Mouse (Mus musculus) lung, postnatal 10 days (tissue): ENCODE results near the gene Dnajc25.

Experiments
- DNase-seq: peaks from one replicate; pipeline ENCODE4 v3.0.0; 2021

Dnajc25 gene

DNA sequence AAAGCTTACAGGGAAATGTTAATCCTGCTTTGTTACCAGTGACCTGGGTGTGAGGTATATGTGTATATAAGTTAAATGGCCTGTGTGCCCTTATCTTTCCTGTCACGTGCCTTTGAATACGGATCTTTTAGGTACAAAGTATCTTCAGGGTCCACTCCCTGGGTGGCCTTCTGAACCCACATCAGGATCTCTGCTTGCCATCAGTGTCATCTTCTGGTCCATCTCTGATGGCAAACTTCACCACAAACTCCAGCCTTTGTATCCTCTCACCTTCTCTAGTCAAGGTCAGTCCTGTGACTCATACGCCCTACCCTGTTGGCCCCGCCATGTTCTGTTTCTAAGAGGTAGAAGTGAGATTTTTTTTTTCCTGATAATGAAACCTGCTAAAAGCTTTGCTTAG lies at the start of gene Dnajc25:
Gene Dnajc25, plus strand, starts transcription at position 301 of the 400 bp plus-strand sequence.
- no peak for DNase-seq

DNA sequence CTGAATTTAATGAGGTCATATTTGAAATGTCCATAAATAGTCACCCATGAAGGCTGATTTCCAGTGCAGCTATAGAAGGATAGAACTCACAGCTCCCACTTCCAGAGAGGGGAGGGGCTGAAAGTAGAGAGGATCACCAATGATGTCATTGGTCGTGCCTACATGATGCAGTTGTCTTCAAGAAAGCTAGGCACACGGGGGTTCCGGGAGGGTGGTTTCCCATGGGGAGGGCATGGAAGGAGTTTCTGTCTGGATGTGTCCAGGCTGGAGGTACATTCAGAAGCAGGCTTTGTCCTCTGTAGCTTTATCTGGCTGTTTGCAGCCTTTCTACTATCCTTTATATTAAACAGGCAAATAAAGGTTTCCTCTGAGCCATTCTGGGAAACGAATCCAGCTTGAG lies 46.5 kb upstream of the Dnajc25 start:
- no peak for DNase-seq

DNA sequence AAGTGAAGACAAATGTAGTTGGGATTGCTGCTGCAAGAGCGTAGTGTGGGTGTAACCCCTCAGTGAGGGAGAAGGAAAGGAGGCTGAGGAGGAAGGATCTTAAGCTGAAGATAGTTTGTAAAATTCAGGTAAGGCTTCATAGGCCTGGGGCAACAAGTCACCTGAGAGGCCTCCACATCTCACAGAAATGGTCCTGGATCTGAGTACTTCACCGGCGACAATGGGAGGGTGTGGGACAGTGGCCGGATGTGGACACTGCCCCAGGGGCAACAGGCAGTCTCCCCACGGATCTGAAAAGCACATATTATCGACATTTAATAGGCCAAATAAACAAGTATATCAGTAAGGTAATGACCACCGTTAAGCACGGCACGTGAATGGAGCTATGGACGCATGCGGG lies 42.2 kb upstream of the Dnajc25 start:
- no peak for DNase-seq

DNA sequence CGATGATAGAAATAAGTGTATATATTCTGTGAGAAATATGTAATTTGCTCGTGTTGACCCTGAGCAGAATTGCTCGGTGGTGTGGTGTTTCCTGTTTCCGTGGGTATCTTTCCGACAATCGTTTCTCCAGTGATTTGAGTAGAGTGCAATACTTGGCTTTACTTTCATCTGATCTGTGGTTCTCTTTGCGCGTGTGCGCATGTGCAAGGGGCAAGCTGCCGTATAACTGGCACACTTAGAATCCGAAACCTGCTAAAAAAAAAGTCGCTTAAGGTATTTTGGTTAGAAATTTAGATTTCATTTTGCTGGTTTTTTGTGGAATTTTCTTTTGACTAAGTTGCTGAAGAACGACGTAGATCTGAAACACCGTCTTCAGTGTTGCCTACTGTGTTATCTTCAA lies 33.1 kb upstream of the Dnajc25 start:
- no peak for DNase-seq

DNA sequence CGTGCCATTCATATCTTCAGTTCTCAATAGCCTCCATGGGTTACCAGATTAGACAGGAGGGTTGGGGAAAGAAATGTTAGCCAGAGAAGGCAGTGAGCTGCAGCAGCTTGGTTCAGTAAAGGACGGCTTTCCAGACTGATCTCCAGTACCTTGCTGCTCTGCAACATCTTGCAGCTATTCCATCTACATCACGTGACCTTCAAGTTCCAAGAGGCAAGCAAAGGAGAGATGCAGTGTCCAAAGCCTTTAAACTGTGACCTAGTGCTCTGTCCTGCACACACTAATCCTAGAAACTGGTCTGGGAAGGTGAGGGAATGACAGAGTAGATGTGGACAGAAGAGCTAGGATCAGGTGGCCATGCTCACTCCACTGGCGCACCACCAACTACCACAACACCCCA lies 31.6 kb upstream of the Dnajc25 start:
- no peak for DNase-seq

DNA sequence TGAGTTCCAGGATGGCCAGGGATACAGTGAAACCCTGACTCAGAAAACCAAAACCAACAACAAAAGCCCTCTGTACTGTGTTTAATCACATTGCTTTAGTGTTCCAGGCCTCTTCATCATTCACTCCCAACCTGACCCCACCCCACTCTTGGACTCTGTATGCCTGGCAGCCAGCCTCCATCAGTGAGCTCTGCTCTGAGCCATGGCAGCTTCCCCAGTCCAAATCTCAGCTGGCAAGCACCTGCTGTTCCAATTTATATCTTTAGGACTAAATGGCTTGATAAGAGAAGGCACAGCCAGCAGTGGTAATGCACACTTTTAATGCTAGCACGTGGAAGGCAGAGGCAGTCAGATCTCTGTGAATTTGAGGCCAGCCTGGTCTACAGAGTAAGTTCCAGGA lies 29.7 kb upstream of the Dnajc25 start:
- no peak for DNase-seq

DNA sequence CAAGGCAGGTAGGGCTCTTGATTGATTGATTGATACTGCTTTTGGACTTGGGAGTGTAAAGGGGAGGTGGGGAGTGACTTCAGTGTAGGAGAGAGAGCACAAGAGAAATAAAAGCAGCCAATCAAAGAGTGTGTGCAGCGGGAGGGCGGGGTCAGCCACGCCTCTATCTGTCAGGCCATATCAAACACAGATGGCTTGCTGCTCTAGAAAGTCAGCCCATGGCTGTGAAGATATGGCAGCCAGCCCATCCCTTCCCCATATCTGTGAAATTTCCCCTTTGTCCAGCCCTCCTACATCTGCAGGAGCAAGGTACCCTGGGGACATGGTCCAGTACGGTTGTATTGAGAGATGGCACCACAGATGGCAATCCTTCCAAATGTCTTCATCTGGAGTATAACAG lies 24.2 kb upstream of the Dnajc25 start:
- no peak for DNase-seq

DNA sequence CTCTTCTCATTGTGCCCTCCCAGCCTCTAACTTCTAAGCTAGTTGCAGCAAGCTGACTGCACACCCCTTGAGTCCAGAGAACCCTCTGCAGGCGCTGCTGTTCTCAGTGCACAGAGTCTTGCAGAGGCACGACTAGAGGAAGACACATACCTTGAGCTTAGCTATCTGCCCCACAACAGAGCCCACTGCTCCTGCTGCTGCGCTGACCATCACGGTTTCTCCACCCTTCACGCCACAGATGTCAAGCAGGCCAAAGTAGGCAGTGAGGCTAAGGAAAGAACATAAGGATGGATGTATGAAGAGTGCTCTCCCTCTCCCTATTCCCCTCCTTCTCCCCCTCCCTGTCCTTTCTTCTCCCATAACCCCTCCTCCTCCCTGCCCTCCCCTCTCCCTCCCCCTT lies 19.2 kb upstream of the Dnajc25 start:
- DNase-seq = no peak

DNA sequence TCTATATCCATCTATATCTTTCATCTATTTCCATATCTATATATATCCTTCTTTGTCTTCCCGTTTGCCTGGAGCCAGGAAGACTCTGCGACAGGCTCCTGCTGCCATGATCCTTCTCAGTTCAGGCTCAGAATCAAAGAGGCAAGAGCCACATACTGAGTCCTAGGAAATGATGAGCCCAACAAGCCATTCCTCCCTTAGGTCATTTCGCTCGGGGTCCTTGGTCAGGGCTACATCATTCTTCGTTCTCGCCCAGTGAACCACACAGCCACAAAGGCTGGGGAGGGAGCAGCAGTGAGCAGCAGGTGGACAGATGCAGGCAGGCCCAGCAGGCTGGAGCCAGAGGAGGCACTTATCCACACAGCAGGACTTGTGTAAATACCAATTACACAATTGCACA lies 13.4 kb upstream of the Dnajc25 start:
- no peak for DNase-seq

DNA sequence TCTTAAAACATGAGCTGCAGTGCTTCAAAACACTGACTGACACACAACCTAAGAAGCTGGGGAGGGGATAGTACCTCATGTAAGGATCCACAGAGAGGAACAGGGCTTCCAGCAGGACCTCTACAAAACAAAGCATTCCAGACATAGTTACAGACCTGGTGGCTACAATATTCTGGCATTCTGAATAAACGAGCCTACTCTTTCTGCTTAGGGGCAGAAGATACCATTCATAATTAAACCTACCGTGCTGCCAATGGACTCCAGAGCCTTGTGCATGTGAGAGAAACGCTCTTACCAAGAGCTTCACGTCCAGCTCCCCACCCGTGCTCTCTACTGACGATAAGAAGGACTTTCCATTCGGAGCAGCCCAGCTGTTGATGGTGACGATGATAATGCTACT lies 12.1 kb upstream of the Dnajc25 start:
- no peak for DNase-seq

DNA sequence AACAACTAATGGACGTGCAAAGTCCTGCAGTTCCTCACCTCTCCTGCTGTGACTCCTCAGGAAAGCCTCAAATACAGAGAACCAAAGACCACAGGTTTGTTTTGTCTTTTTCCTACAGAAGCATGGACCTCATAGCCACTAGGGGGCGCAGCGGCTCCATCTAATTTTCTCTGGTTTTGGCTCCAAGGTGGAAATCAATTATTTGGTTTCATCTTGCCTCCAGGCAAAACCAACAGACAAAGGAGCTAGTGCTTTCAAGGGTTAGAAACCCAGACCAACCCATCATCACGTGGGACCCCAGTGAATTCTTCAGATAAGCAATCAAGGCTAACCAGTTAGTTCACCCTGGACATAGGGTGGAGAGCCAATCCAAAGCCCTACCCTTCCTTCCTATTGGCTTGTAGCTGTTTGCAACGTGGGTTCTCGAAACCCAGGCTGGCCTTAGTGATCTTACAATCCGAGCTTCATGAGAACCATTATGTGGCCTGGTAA lies 9.7 kb upstream of the Dnajc25 start:
- DNase-seq = peak; percentile 84

DNA sequence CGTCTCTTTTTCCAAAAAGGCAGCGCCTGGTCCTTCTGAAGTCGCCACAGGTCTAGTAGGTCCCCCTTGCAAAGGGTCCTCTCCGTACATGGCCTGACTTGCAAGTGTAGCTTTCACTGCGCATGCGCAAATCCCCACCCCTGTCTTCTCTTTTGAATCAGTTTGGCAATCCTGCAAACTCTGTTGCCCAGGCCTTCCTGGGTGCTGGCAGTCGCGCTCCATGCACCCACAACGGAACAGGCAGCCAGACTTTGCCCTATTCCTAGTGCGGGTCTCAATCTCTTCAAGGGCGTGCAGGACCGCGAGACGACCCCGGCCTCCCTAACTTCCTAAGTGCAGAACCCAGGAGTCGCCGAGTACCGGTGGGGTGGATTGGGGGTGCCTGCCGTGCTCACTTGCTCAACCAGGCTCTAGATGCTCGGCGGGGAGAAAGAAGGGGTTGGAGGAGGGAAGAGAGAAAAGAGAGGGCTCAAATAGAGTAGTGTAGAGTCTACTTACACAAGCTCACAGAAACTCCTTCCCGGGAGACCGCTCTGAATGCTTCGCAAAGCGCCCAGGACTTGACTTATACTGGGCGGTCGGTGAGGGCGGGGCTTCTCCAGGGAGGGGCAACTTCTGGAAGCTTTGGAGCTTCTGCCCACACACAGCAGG lies 8.2 kb upstream of the Dnajc25 start, which contains the start of gene Ptgr1:
Gene Ptgr1, minus strand, starts transcription at position 580 of the 651 bp plus-strand sequence.
- peak; percentile 88 for DNase-seq

DNA sequence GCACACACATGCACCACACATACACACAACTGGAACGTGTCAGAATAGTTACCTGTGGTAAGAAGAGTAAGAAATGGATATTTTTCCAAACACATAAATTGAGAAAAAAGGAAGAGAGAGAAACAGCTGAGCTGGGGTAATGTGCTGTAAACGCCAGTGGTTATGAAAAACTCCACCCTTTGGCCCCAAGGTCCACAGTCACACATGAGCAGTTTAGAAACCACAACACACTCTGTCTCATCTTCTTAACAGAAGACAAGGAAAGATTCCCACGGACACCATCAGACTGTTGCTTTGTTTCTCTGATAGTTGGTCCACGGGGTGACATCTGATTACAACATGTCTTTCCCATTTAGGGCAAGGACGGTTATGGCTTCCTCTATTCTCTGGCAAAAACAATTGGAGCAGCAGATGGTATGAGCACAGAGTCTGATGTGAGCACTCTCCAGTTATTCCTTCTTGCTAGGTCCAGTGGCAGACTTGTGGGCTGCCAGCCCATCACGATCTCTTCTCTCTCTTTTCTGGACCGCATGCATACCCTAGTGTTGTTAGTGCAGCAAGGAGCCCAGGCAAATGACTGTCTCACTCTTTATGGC lies 5.5 kb upstream of the Dnajc25 start:
- DNase-seq = no peak

DNA sequence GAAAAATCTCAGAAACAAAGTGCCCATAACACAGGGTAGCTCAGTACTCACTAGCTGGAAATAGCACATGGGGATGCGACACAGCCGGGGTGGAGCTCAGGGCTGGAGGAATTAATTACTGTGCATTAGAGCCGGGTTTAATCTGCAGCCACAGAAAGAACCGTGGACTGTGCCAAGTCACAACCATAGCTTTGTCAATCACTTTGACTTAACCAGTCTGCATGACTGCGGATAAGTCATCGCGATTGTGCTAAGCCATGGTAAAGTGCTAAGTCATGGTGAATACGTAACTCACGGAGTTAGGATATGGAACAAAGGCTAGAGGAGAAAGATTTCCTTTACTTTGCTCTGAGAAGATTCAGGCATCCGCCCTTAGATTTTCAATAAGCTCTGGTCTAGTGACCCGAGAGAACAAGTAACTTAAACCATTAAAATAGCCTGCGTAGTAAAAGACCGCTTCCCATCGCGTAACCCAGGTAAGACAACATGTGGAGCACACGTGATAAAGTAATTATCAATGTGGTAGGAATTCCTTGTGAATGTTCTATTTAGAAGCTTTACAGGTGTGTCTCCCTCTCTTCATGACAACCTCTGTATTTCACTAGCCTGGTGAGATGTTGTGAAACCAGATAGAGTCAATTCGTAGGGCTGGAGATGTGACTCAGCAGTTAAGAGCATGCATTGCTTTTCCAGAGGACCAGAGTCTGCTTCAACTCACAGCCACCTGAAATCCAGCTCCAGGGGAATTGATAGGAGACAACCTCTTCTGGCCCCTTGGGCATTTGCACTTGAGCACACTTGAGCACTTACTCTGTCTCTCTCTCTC lies 4.0 kb upstream of the Dnajc25 start:
- DNase-seq = no peak

DNA sequence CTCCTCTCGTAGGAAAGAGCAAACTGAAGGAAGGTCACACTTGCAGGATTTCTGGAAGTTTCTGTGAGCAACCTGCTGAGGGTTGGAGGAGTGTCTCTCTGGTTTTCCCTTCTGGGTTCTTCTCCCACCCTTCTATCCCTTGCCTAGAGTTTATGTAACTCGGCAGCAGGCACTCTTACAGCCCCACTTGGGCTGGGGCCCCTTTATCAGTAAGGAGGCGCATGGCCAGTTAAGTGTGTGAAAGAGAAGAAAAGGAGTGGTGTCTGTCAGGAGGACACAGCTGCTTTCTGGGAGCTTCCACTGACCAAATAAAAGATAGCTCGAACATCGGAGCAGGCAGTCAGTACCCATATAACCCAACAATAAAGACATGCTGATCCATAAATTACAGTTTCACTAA lies 2.7 kb upstream of the Dnajc25 start:
- no peak for DNase-seq

DNA sequence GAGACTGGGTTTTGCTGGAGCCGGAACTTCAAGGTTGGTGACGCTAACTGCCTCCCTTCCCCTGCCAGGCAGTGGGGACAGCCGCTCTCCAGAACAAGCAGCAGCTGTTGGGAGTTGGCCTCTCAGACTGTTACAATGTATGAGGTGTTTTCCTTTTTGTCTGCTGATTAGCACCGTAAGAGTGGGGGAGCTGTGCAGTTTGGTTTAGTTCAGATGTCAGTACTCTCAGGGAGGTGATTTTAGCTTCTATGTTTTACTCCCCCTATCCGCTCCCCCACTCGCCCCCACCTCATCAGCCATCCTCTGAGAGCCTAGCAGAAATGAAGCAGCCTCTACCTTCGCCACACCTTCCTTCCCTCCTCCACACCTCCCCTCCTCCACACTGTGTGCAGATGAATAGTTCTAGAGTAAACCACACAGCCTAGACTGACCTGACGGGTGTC lies 410 bp downstream of the Dnajc25 start:
- no peak for DNase-seq

DNA sequence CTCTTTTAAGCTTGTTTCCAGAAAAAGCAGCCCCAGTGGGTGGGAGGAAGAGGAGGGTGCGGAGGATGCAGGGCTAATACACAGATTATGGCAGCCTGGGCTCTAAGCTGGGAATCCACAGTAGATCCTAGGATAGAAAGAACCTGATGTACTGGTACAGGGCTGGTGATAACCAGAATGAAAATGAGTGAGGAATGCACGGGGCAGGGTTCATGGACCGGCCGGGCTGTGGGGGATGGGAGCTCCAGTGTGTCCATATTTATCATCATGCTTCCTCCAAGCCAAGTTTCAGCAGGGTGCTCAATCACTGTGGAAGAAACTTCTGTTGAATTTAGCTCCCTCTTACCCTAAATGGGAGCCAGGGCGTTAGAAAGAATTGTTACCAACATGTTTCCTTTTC lies 2.2 kb downstream of the Dnajc25 start:
- DNase-seq = no peak

DNA sequence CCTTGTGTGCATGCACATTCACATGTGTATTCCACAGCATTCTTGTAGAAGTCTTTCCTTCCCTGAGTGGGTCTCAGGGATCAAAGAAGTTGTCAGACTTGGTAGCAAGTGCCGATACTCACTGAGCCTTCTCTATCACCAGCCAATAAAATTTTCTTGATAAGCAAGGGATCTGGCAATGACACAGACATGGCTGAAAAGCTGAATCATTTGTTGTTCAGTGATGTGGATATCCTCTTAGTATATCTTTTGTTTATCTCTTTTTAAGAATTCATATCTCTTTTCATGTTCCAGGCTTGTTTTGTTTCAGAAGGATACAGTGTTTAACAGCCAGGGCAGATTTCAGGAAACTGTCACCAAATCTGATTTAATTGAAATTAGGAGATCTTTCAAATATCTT lies 3.8 kb downstream of the Dnajc25 start:
- DNase-seq = no peak

DNA sequence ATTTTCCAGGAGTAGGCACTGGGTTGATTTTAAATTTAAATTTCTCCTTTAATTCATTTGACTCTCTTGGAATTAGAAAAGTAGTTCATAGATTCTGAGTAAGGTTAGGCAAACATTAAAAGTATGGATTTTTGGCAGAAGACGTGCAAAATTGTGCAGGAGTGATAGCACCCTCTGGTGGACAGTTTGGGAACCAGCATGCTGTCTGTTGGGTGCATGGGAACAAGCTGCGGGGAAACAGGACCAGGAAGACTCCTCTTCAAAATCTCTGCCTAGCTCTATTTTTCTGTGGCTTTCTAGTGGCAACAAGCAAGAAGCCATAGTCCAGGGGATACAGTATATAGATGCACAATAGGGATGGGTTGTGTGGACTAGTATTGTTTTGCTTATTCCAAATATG lies 4.8 kb downstream of the Dnajc25 start:
- peak; percentile 84 for DNase-seq

DNA sequence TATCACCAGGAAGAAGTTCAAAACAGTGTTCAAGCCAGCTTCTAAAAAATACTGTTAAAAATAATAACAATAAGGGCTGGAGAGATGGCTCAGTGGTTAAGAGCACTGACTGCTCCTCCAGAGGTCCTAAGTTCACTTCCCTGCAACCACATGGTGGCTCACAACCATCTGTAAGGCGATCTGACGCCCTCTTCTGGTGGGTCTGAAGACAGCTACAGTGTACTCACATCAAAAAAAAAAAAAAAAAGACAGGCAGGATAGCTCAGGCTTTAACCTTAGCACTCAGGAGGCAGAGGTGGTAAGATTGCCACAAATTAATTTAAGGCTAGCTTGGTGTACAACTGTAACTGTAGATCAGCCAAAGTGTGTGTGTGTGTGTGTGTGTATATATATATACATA lies 5.8 kb downstream of the Dnajc25 start:
- peak; percentile 56 for DNase-seq

DNA sequence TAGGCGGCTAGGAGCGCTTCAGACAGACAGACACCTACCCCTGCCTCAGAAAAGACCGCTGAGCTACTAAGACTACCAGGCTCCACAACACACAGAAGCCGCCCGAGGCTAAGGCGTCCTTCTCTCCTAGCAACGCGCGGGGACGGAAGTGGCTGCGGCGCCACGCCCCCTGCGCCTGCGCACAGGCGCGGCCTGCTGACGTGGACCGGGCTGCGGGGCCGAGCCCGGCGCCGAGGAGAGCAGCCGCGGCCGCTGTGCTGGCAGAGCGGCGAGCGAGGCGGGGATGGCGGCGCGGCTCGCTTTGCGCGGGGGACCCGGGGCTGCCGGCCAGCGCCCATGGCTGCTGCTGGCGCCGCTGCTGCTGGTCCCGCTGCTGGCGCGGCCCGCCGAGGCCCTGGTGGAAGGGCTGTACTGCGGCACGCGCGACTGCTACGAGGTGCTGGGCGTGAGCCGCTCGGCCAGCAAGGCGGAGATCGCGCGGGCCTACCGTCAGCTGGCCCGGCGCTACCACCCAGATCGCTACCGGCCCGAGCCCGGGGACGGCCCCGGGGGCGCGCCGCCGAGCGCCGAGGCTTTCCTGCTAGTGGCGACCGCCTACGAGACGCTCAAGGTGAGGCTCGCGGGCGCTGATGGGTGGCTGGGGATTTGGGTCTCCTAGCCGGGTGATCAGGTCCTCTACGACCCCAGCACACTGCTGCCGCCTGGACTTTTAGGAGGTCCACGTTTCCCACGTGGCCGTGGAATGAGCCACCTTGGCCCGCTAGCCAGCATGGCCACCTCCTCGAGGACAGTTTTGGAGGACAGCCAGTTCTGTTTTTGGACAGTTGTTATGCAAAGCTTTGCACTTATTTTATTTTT lies 8.3 kb downstream of the Dnajc25 start, which contains the start of gene Gm20503:
Gene Gm20503, plus strand, starts transcription at position 263 of the 858 bp plus-strand sequence.
- DNase-seq = peak; percentile 94

DNA sequence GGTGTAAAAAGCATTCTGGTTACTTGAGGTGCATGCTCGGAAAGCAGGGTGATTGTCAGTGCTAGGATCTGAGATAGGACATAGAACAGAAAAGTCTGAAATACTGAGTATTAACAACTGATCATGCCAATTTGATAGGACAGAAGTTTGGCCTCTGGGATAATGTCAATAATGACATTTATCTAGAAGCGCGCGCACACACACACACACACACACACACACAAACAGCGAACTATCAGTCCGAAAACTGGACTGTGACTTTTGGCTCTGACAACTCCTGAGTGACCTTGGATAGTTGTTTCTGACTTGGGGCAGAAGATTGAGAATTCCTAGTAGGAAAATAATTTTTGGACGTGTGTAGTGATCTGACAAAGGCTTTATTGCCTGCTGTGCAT lies 8.9 kb downstream of the Dnajc25 start:
- DNase-seq = no peak

DNA sequence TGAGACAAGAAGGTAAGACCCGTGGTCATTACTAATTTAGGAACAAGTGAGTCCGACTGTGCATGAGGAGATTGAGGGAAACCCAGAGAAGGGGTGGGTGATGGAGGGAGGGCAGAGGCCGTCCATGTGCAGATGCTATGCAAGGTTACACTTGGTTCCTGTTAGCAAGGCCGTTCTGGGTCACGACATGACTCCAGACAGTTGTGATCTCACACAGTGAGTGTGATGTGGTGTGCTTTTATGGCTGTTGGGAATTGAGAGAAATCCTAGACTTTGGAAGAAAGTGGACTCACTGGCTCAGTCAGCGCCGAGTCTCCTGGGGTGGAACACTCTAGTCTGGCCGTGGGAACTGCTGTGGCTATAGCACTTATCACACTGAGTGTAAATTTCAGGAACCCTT lies 11.3 kb downstream of the Dnajc25 start:
- no peak for DNase-seq
